Mouse (Mus musculus) heart, embryonic 11.5 days (tissue): ENCODE measurements around the gene Smad1. TPM values are rescaled to one million over a fixed set of nuclear protein-coding genes. Genes with fewer than 3 reads are reported as not detected.
A peak's percentile ranks its signal among the peaks of the same experiment; 100 is the strongest.

ENCODE experiments used
- ATAC-seq: fragments of 200-750 bp; cut with Nextera tagmentation; replicated peaks from 2 replicates; pipeline ENCODE4 v1.8.0; 2017; ENCODE audit warnings: moderate library complexity; ENCODE audit not compliant: insufficient number of reproducible peaks, low FRiP score, low TSS enrichment
- H3K27ac ChIP-seq: fragments of 300-500 bp; sonication (generic); 2 replicates; pipeline ENCODE4 v1.5.1; 2014; ENCODE audit warnings: mild to moderate bottlenecking, low read depth, low read length
- H3K27me3 ChIP-seq: fragments of 300-500 bp; sonication (generic); 2 replicates; pipeline ENCODE4 v1.6.1; 2014; ENCODE audit warnings: mild to moderate bottlenecking, low read length, mixed read lengths; ENCODE audit not compliant: control insufficient read depth, insufficient read depth
- H3K36me3 ChIP-seq: fragments of 300-500 bp; sonication (generic); 2 replicates; pipeline ENCODE4 v1.6.1; 2014; ENCODE audit warnings: mild to moderate bottlenecking, low read length, moderate library complexity, mixed read lengths; ENCODE audit not compliant: control insufficient read depth, insufficient read depth
- H3K4me1 ChIP-seq: fragments of 300-500 bp; sonication (generic); 2 replicates; pipeline ENCODE4 v1.6.1; 2014; ENCODE audit warnings: low read length; ENCODE audit not compliant: control insufficient read depth, insufficient read depth
- H3K4me2 ChIP-seq: fragments of 300-500 bp; sonication (generic); 2 replicates; pipeline ENCODE4 v1.6.1; 2014; ENCODE audit warnings: mild to moderate bottlenecking, moderate library complexity
- H3K4me3 ChIP-seq: fragments of 300-500 bp; sonication (generic); 2 replicates; pipeline ENCODE4 v1.5.1; 2014; ENCODE audit warnings: low read depth, low read length
- H3K9ac ChIP-seq: fragments of 300-500 bp; sonication (generic); 2 replicates; pipeline ENCODE4 v1.6.1; 2014; ENCODE audit warnings: mild to moderate bottlenecking, low read depth, low read length, moderate library complexity
- H3K9me3 ChIP-seq: fragments of 300-500 bp; sonication (generic); replicated peaks from 2 replicates; pipeline ENCODE4 v1.6.1; 2016; ENCODE audit warnings: low read length; ENCODE audit not compliant: control insufficient read depth
- WGBS: fragments of 180-500 bp; shearing (Covaris S2); extraction: QIAGEN DNeasy Blood & Tissue Kit; methylation state at CpG from one replicate; pipeline ENCODE4 v1.1.7; 2014; ENCODE audit not compliant: insufficient replicate concordance; 5-methylcytosine and 5-hydroxymethylcytosine counted together
- polyA plus RNA-seq: library from polyadenylated mRNA; unstranded; fragments of >200 nt; fragmentation: Nextera tagmentation; extraction: Ambion mirVana; gene quantifications from 2 replicates; pipeline ENCODE4 v1.2.1, GENCODE M21; 2014

Gene Smad1
- polyA plus RNA-seq, 1 experiment from 2014 or later: 23.0 TPM

DNA sequence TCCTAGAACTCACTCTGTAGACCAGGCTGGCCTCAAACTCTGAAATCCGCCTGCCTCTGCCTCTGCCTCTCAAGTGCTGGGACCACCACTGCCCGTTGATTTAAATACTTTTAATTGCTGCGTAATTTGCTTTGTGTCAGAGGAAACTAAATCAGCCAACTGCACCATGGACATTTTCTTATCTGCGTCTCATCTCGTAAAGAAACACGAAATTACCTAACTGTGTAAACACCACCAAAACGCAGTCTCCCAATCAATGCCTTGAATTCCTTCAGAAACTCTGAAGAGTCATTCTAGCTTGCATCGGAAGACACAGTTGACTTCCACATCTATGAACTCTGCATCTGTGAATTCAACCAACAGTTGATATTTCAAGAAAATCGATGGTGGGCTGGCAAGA, 22.7 kb downstream of the Smad1 start:
- no peak overlapping the region for H3K9ac ChIP-seq
- H3K4me2 ChIP-seq: no peak overlapping the region
- no peaks in the 10 kb centered on the region for H3K36me3 ChIP-seq
- no peaks in the 10 kb centered on the region for H3K9me3 ChIP-seq
- WGBS: 84% methylated on average over 9 of the region's 9 CpGs
- H3K27ac ChIP-seq: no peak overlapping the region
- ATAC-seq: no peak
- no peak overlapping the region for H3K4me3 ChIP-seq
- peaks cover 33% of the 10 kb centered on the region for H3K4me1 ChIP-seq
- no peaks in the 10 kb centered on the region for H3K27me3 ChIP-seq

DNA sequence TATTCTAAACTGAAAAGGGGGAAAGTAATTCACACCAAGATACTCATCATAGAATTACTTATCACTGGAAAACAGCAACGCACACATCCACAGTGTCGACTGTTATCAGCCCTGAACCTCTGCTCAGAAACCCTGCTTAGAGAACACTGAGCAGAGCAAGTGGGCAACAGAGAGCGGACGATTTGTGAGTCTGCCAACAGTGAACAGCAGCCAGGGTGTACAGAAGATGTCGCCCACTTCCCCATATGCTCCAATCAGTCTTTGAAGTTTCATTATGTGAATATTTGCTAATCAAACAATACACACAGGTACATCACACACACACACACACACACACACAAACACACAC, 23.6 kb downstream of the Smad1 start:
- Histone ChIP-seq H3K27me3 (no peaks in the 10 kb centered on the region), H3K4me3 (no peak overlapping the region), H3K9ac (no peak overlapping the region), H3K27ac (0 out of 2 replicates have a peak overlapping the region, but pooled peaks have one; percentile 54), H3K4me1 (peaks cover 32% of the 10 kb centered on the region), H3K4me2 (peak overlapping the region; percentile 49), H3K36me3 (no peaks in the 10 kb centered on the region), H3K9me3 (no peaks in the 10 kb centered on the region)
- WGBS: 21% methylated on average over 5 of the region's 5 CpGs
- ATAC-seq: no peak

DNA sequence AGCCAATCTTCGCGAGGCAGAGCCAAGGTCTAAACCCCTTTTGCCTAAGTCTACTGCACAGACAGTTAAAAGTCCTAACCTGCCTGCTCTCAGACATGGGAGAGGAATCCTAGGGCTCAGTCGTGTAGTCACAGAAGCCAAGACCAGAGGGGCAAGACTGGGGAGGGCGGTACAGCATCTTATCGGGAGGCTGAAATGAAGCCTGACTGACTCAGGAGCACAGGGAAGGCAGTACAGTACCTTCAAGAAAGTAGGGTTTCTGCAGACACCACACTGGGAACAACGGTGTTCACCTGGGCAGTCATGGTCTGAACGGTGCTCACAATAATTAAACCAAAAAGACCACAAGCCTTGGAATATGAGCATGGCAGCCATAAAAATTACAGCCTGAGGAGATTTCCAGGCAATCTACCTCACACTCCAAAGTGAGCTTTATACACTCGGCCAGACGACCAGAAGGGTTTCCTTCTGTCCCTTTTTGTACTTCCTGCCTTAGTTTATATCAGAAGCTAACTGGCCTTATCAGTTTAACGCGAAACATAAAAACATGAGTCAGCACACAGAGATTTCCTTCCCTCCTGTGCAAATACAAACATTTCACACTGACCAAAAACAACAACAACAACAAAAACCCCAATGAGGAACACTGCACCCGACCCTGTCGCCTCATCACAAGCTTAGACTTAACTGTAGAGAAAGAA, 24.1 kb downstream of the Smad1 start:
- no peak for ATAC-seq
- Histone ChIP-seq H3K4me2 (peak overlapping the region; percentile 49), H3K9ac (peak overlapping the region; percentile 46; the same call in 1 of the 2 replicates), H3K27ac (peak overlapping the region; percentile 76), H3K4me3 (no peak overlapping the region), H3K27me3 (no peaks in the 10 kb centered on the region), H3K36me3 (0 out of 2 replicates have a peak, but pooled peaks cover 4% of the 10 kb centered on the region), H3K4me1 (peaks cover 28% of the 10 kb centered on the region), H3K9me3 (no peaks in the 10 kb centered on the region)
- WGBS: 41% methylated on average over 13 of the region's 13 CpGs

DNA sequence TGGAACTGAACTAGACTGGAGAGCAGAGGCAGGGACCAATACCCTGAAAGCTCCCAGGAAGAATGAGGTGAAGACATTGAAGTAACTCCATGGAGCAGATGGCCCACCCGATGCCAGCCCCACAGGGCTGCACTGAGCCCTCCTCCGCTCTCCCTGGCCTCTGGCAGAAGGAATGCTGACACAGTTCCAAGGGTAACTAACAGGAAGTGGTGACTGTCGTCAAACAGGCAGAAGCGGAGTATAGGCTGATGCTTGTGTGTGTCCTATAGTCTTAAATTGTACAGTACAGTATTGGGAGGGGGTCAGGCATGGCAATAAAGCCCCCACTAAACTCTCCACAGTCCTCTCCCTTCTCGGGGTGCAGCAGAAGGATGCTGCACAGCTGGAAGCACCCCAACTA, 24.9 kb downstream of the Smad1 start:
- H3K4me1 ChIP-seq: peaks cover 28% of the 10 kb centered on the region

DNA sequence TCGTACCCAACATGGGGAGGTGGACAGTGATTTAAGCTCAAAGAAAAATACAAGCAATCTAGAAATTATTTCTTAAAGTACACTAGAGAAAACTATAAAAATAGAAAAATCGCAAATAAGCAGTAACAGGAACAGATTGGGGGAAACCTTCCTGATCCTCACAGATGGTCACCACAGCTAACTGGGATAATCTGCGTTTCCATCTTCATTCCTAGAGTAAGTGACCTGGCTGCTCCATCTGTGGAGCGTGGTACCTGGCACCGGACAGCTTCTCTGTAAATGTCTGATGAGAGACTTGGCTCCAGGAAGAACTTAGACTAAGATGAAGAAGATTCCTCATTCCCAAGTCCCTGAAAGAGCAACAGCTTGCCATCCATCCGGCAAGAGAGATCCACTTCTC, 25.8 kb downstream of the Smad1 start:
- no peaks in the 10 kb centered on the region for H3K27me3 ChIP-seq
- H3K9me3 ChIP-seq: no peaks in the 10 kb centered on the region
- H3K36me3 ChIP-seq: 0 out of 2 replicates have a peak, but pooled peaks cover 4% of the 10 kb centered on the region
- H3K4me2 ChIP-seq: no peak overlapping the region
- no peak overlapping the region for H3K27ac ChIP-seq
- WGBS: 81% methylated on average over 6 of the region's 6 CpGs
- H3K9ac ChIP-seq: no peak overlapping the region
- no peak overlapping the region for H3K4me3 ChIP-seq
- peaks cover 28% of the 10 kb centered on the region for H3K4me1 ChIP-seq
- ATAC-seq: no peak

More for the DNA sequence above, 24.9 kb downstream of the Smad1 start:
- Histone ChIP-seq H3K27ac (0 out of 2 replicates have a peak overlapping the region, but pooled peaks have one; percentile 10), H3K27me3 (no peaks in the 10 kb centered on the region), H3K9me3 (no peaks in the 10 kb centered on the region), H3K36me3 (0 out of 2 replicates have a peak, but pooled peaks cover 4% of the 10 kb centered on the region), H3K9ac (0 out of 2 replicates have a peak overlapping the region, but pooled peaks have one; percentile 10), H3K4me3 (no peak overlapping the region), H3K4me2 (peak overlapping the region; percentile 49)
- 0 out of 2 replicates have a peak, but pooled peaks have one; percentile 29 for ATAC-seq
- 36% methylated on average over 5 of the region's 5 CpGs for WGBS

DNA sequence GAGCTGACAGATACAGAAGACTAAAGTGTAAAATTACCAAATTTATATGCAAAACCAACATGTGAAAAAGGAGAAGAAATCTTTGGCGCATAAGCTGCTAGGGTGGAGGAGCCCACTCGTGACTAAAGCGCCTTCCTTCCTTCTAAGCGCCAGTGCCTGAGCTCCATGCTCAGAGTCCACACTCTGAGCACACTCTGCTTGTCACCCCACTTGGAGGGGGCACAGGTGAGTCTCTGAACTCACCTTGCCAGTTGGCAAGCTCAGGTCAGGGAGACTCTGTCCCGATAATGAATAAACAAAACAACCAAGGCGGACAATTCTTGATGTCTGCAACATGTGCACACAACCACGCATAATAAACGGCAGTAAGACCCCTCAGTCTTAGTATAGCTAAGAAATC, 26.4 kb downstream of the Smad1 start:
- Histone ChIP-seq H3K4me3 (no peak overlapping the region), H3K36me3 (0 out of 2 replicates have a peak, but pooled peaks cover 7% of the 10 kb centered on the region), H3K4me2 (no peak overlapping the region), H3K9ac (no peak overlapping the region), H3K27me3 (no peaks in the 10 kb centered on the region), H3K9me3 (no peaks in the 10 kb centered on the region), H3K27ac (no peak overlapping the region), H3K4me1 (peaks cover 25% of the 10 kb centered on the region)
- no peak for ATAC-seq
- 77% methylated on average over 8 of the region's 8 CpGs for WGBS

DNA sequence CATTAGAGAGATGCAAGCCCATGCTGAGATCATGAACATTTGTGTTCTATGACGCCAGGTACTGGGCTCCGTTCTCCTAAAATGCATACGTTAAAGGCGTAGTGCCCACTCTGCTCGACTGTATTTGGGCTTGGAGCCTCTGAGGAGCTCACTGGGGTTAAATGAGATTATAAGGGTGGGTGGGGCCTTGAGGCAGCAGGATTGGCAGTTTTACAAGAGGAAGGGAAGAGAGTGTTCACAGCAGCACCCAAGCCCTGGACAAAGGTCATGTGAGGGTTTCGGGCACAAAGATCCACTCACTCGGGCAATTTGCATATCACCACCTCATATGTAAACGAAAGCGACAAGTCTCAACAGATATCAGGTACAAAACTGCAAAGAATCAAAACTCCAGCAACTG, 26.8 kb downstream of the Smad1 start:
- no peaks in the 10 kb centered on the region for H3K9me3 ChIP-seq
- no peak overlapping the region for H3K9ac ChIP-seq
- peaks cover 25% of the 10 kb centered on the region for H3K4me1 ChIP-seq
- no peak for ATAC-seq
- H3K4me3 ChIP-seq: no peak overlapping the region
- H3K4me2 ChIP-seq: no peak overlapping the region
- WGBS: 65% methylated on average over 9 of the region's 9 CpGs
- no peaks in the 10 kb centered on the region for H3K27me3 ChIP-seq
- 0 out of 2 replicates have a peak, but pooled peaks cover 7% of the 10 kb centered on the region for H3K36me3 ChIP-seq
- no peak overlapping the region for H3K27ac ChIP-seq

DNA sequence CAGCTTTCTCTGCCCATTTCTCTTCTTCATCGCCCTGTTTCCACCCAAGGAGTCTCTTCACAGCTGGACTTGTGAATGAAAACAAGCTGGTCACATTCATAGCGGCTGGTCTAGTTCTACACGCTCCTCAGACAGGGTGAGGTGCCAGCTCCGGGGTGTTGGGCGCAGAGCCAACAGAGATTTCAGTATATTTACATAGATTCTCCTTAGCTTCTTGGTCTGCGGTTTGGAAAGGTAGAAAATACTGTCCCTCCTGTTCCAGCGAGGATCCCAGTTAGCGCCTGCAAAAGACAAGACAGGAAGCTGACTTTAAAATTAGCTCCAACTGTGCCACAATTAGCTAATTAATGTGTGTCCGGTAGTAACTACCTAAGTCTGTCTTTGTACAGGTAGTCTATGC, 27.2 kb downstream of the Smad1 start:
- Histone ChIP-seq H3K9me3 (no peaks in the 10 kb centered on the region), H3K4me1 (peaks cover 25% of the 10 kb centered on the region), H3K9ac (no peak overlapping the region), H3K36me3 (0 out of 2 replicates have a peak, but pooled peaks cover 7% of the 10 kb centered on the region), H3K27ac (no peak overlapping the region), H3K4me3 (no peak overlapping the region), H3K27me3 (no peaks in the 10 kb centered on the region), H3K4me2 (no peak overlapping the region)
- 84% methylated on average over 9 of the region's 9 CpGs for WGBS
- no peak for ATAC-seq
